Comparison of ENCODE assay signal across 7 mouse cellular contexts in the genomic region with DNA sequence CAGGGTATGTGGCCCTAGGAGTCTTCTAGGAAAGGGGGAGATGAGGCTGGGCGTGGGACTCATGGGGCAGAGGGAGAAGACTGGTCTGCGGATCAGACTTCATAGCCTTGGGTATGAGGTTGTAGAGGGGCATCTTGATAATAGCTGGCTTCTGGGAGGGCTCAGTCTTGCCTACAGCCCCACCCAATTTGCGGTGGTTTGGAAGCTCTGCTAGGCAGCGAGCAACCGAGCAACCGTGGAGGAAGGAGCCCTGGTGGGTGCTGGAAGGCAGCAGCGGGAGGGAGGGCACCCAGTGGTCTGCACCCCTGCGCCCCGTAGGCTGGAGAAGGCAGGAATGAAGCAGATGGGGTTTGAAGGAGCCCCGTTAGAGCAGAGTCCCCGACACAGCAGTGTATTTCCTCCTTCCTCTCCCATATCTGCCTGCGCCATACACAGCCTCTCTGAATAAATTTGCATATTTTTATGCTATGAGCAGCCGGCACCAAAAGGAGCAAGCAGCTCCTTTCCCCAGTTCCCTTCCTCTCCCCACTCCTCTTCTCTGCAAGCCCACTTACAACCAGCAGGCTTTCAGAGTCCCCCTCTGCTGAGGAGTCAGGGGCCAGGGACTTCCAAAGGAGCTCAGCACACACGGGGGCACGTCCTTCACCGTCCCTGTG. TPM values are rescaled to one million over a fixed set of nuclear protein-coding genes. Genes with fewer than 3 reads are reported as not detected.
DNase-seq lines count a peak whose midpoint lies in the region; ATAC-seq lines count a peak whose summit lies in the region.

No protein-coding gene starts in this region.

- no peaks in the 10 kb centered on the region for H3K36me3 ChIP-seq in lung, embryonic 15.5 days
- H3K36me3 ChIP-seq in forebrain, embryonic 14.5 days (ENCODE audit: control insufficient read depth, insufficient read depth, low read length) = no peaks in the 10 kb centered on the region
- H3K36me3 ChIP-seq in limb, embryonic 10.5 days = no peaks in the 10 kb centered on the region

- no peak overlapping the region for H3K27ac ChIP-seq in lung, embryonic 15.5 days
- peak overlapping the region; percentile 98 for H3K27ac ChIP-seq in forebrain, embryonic 14.5 days (ENCODE audit: low read depth, low read length)
- H3K27ac ChIP-seq in limb, embryonic 10.5 days = peak overlapping the region; percentile 30; the same call in 1 of the 2 replicates

- H3K4me1 ChIP-seq in lung, embryonic 15.5 days = peaks cover 5% of the 10 kb centered on the region; the same call in 1 of the 2 replicates
- H3K4me1 ChIP-seq in forebrain, embryonic 14.5 days (ENCODE audit: control insufficient read depth, insufficient read depth, low read length) = peaks cover 34% of the 10 kb centered on the region
- peaks cover 8% of the 10 kb centered on the region for H3K4me1 ChIP-seq in limb, embryonic 10.5 days

- peak overlapping the region; percentile 32 for H3K4me2 ChIP-seq in lung, embryonic 15.5 days
- peak overlapping the region; percentile 52 for H3K4me2 ChIP-seq in forebrain, embryonic 14.5 days (ENCODE audit: low read length)

- H3K4me3 ChIP-seq in lung, embryonic 15.5 days = no peak overlapping the region
- H3K4me3 ChIP-seq in forebrain, embryonic 14.5 days (ENCODE audit: low read depth, low read length) = peak overlapping the region; percentile 14
- peak overlapping the region; percentile 15; the same call in 1 of the 2 replicates for H3K4me3 ChIP-seq in limb, embryonic 10.5 days

- H3K27me3 ChIP-seq in lung, embryonic 15.5 days = no peaks in the 10 kb centered on the region
- no peaks in the 10 kb centered on the region for H3K27me3 ChIP-seq in forebrain, embryonic 14.5 days (replicated peaks; ENCODE audit: control insufficient read depth, insufficient read depth, low read length)
- peaks cover 54% of the 10 kb centered on the region for H3K27me3 ChIP-seq in limb, embryonic 10.5 days (ENCODE audit: low read depth, poor library complexity, severe bottlenecking)

- DNase-seq in lung, postnatal 25 days (ENCODE audit: low spot score) = no peak
- DNase-seq in forebrain, embryonic 14.5 days (ENCODE audit: low spot score) = peak; percentile 88
- no peak for DNase-seq in limb, embryonic 10.5 days (ENCODE audit: low spot score)
- peak; percentile 62 for DNase-seq in right cerebral cortex, postnatal 25 days
- no peak for DNase-seq in urinary bladder, adult 2 months (ENCODE audit: low spot score)

- WGBS in lung, embryonic 15.5 days = 36% methylated on average over 15 of the region's 16 CpGs
- 15% methylated on average over 16 of the region's 16 CpGs for WGBS in forebrain, embryonic 14.5 days
- 40% methylated on average over 16 of the region's 16 CpGs for WGBS in limb, embryonic 10.5 days

- no peak overlapping the region for H3K9ac ChIP-seq in lung, embryonic 15.5 days
- peak overlapping the region; percentile 65 for H3K9ac ChIP-seq in forebrain, embryonic 14.5 days (ENCODE audit: low read length)

- no peak for ATAC-seq in lung, embryonic 15.5 days (ENCODE audit: borderline replicate concordance, extremely low read depth, low FRiP score, low TSS enrichment)
- peak; percentile 87 for ATAC-seq in forebrain, embryonic 14.5 days
- ATAC-seq in erythroblast, adult 5-6 weeks (replicated peaks; ENCODE audit: low FRiP score, poor library complexity, severe bottlenecking) = no peak

- H3K9me3 ChIP-seq in lung, embryonic 15.5 days = no peaks in the 10 kb centered on the region
- no peaks in the 10 kb centered on the region for H3K9me3 ChIP-seq in forebrain, embryonic 14.5 days (replicated peaks; ENCODE audit: control insufficient read depth, low read length)
- no peaks in the 10 kb centered on the region for H3K9me3 ChIP-seq in limb, embryonic 10.5 days (replicated peaks)

RNA-seq across cellular contexts. Expression of a gene that starts 20.9 kb away (rescaled TPM):
- not detected in 2 replicates for polyA plus RNA-seq in lung, embryonic 15.5 days (2015; fragmentation: Nextera tagmentation; extraction: Ambion mirVana)
- not detected in 2 replicates for polyA plus RNA-seq in forebrain, embryonic 14.5 days (2014; fragmentation: Nextera tagmentation; extraction: Ambion mirVana)
- not detected in 2 replicates for polyA plus RNA-seq in limb, embryonic 10.5 days (2016; fragmentation: Nextera tagmentation; extraction: Ambion mirVana)
- total RNA-seq in erythroblast, adult 5-6 weeks (2015; ENCODE audit: low replicate concordance) = not detected in 2 replicates
- not detected in 2 replicates for total RNA-seq in erythroblast, adult 5-6 weeks (2017; ENCODE audit: low replicate concordance)
- polyA plus RNA-seq in urinary bladder, adult 2 months (2012; rRNA removed) = not detected in 2 replicates

Comparison
In these comparisons a context has a peak if more than half of its experiments do, and no peak if none do; other contexts are left out.
1. DNase-seq: peak in forebrain, embryonic 14.5 days (single experiment) and right cerebral cortex, postnatal 25 days (single experiment); none in lung, postnatal 25 days (single experiment), limb, embryonic 10.5 days (single experiment) and urinary bladder, adult 2 months (single experiment).